Mouse (Mus musculus) myocyte (in vitro differentiated cells): Measurements from ENCODE around the gene Tenm4. TPM values are rescaled to one million over a fixed set of nuclear protein-coding genes. Genes with fewer than 3 reads are reported as not detected.
"Not testable (repeated sequence)": the region's sequence is repeated elsewhere in the genome, so short reads cannot be mapped to it uniquely, and the experiment has no call there.

Experiments
- H3K27me3 ChIP-seq: one replicate; pipeline ENCODE4 v1.6.1; 2011; ENCODE audit not compliant: control insufficient read depth, insufficient read depth, insufficient read length
- H3K36me3 ChIP-seq: one replicate; pipeline ENCODE4 v1.6.1; 2011; ENCODE audit not compliant: control insufficient read depth, insufficient read depth
- H3K4me2 ChIP-seq: one replicate; pipeline ENCODE4 v1.6.1; 2011; ENCODE audit warnings: low read depth, control low read depth
- H3K4me3 ChIP-seq: one replicate; pipeline ENCODE4 v1.5.1; 2011; ENCODE audit warnings: mild to moderate bottlenecking, control low read depth, moderate library complexity
- H3K79me2 ChIP-seq: one replicate; pipeline ENCODE4 v1.6.1; 2011; ENCODE audit not compliant: control insufficient read depth, insufficient read depth
- H3ac ChIP-seq: one replicate; pipeline ENCODE4 v1.6.1; 2011; ENCODE audit not compliant: control insufficient read depth, insufficient read length
- CEBPB ChIP-seq: IDR thresholded peaks from 2 replicates; pipeline ENCODE4 v1.6.1; 2011; ENCODE audit warnings: mild to moderate bottlenecking, moderate library complexity; ENCODE audit not compliant: poor library complexity, insufficient read depth, severe bottlenecking
- E2F4 ChIP-seq: IDR thresholded peaks from one replicate; pipeline ENCODE4 v1.6.1; 2011; ENCODE audit warnings: mild to moderate bottlenecking, control low read depth, moderate library complexity; ENCODE audit not compliant: insufficient read depth
- MAX ChIP-seq: IDR thresholded peaks from one replicate; pipeline ENCODE4 v1.6.1; 2011; ENCODE audit warnings: low read depth, mild to moderate bottlenecking, control low read depth
- MYOD1 ChIP-seq, 3 experiments: IDR thresholded peaks; one replicate each; pipeline ENCODE4 v1.6.1; 2011; ENCODE audit warnings: control low read depth in 2 of 3, low read depth in 2 of 3, mild to moderate bottlenecking in 2 of 3, moderate library complexity in 1 of 3; ENCODE audit not compliant: insufficient read length in 2 of 3, control insufficient read depth in 1 of 3
- MYOG ChIP-seq, 3 experiments: IDR thresholded peaks; one replicate each; pipeline ENCODE4 v1.6.1; 2011; ENCODE audit warnings: control low read depth in 2 of 3, low read depth in 2 of 3, mild to moderate bottlenecking in 2 of 3; ENCODE audit not compliant: insufficient read length in 2 of 3, control insufficient read depth in 1 of 3, insufficient read depth in 1 of 3
- POLR2A ChIP-seq: IDR thresholded peaks from one replicate; pipeline ENCODE4 v1.6.1; 2011; ENCODE audit warnings: low read depth, mild to moderate bottlenecking, control low read depth, moderate library complexity; ENCODE audit not compliant: insufficient read length
- POLR2AphosphoS2 ChIP-seq: IDR thresholded peaks from one replicate; pipeline ENCODE4 v1.6.1; 2011; ENCODE audit warnings: low read depth, control low read depth; ENCODE audit not compliant: insufficient read length
- REST ChIP-seq: IDR thresholded peaks from one replicate; pipeline ENCODE4 v1.6.1; 2011; ENCODE audit warnings: mild to moderate bottlenecking, control low read depth, moderate library complexity; ENCODE audit not compliant: insufficient read depth, insufficient read length
- SRF ChIP-seq: IDR thresholded peaks from one replicate; pipeline ENCODE4 v1.6.1; 2011; ENCODE audit warnings: low read depth; ENCODE audit not compliant: control insufficient read depth, insufficient read length
- TCF12 ChIP-seq: IDR thresholded peaks from one replicate; pipeline ENCODE4 v1.6.1; 2011; ENCODE audit warnings: mild to moderate bottlenecking, control low read depth; ENCODE audit not compliant: poor library complexity, insufficient read depth, severe bottlenecking
- TCF3 ChIP-seq: IDR thresholded peaks from one replicate; pipeline ENCODE4 v1.6.1; 2011; ENCODE audit warnings: low read depth, control low read depth; ENCODE audit not compliant: insufficient read length
- USF1 ChIP-seq: IDR thresholded peaks from one replicate; pipeline ENCODE4 v1.6.1; 2011; ENCODE audit warnings: low read depth, mild to moderate bottlenecking, control low read depth, moderate library complexity
- polyA plus RNA-seq: library from polyadenylated mRNA; unstranded; fragments of >200 nt; fragmentation: generic; extraction: Trizol; gene quantifications from one replicate; pipeline ENCODE4 v1.2.1, GENCODE M21; 2012; ENCODE audit warnings: missing spikeins

Gene Tenm4
- polyA plus RNA-seq, 1 experiment = 10.9 TPM

GRCm38 (mm10) chr7:96943715-96944377 is 772.8 kb downstream of the Tenm4 start:
- Histone ChIP-seq H3K4me3 (no peak overlapping the region), H3ac (no peak overlapping the region), H3K27me3 (no peaks in the 10 kb centered on the region), H3K36me3 (no peaks in the 10 kb centered on the region), H3K79me2 (no peaks in the 10 kb centered on the region), H3K4me2 (no peak overlapping the region)
- no peak for TF ChIP-seq REST
- TF ChIP-seq TCF12 = no peak
- TF ChIP-seq SRF = no peak
- no peak for TF ChIP-seq POLR2AphosphoS2
- no peak for TF ChIP-seq MYOD1 (IDR thresholded peaks at IDR 0.05; ENCODE audit: control insufficient read depth in 1 of 3, insufficient read length in 2 of 3, low read depth in 2 of 3)
- no peak for TF ChIP-seq MAX
- TF ChIP-seq CEBPB = no peak
- TF ChIP-seq MYOG (IDR thresholded peaks at IDR 0.05; ENCODE audit: control insufficient read depth in 1 of 3, insufficient read depth in 1 of 3, insufficient read length in 2 of 3, low read depth in 2 of 3) = no peak
- TF ChIP-seq USF1 = no peak
- TF ChIP-seq E2F4 = no peak

DNA sequence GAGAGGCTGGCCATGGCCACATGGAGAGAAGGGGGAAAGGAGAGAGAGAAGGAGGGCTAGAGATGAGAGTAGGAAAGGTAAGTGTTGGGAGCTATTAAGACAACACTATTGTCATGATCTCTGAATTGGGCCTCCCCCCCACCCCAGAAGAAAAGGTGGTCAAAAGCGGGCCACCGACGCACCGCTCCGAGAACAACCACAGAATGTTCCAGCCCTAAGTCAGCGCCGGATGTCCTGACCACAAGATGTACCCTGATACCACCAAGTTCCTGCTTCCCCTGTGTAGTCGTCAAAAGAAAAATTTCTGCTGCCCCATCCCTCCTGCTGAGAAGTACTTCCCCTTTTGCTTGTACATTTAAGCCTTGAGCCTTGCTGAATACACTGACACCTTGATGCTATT is 775.5 kb downstream of the Tenm4 start:
- H3K79me2 ChIP-seq, H3K27me3 ChIP-seq, H3K4me2 ChIP-seq, H3ac ChIP-seq, H3K36me3 ChIP-seq, H3K4me3 ChIP-seq: not testable (repeated sequence)

DNA sequence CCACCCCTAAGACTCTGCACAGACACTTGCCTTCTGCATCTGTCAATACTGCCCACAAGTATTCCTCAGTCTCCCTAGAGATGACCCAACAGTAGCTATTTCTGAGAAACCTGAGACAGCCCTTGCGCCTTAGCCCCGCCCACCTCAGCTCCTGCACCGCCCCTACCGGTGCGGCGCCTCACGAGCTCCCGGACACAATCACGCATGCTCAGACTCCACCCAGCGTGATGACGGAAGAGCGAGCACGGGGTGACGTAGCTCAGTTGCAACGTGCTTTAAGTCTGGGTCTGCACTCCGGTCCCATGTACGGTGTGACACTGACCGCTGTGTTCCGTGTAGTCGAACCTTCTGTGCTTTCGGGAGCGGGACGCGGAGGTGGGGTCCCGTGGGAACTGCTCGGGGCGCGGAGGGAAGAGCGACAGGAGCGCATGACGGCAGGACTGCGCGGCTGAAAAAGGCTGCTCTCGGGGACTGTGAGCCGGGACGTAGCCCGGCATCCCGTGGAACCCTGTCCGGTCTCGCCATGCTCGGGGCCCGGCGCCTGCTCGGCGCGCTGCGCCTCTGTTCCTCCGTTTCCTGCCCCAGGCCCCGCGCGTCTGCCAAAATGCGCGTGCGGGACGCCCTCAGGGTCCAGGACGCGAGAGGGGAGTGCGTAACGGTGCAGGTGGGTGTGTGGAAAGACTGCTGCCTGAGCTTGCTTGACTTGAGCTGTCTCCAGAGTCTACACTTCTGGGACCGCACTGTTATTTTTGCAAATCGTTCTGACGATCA is 780.4 kb downstream of the Tenm4 start, which contains the start of gene Nars2:
TSS of gene Nars2 (plus strand) at position 225 of the 771 bp plus-strand sequence.
- Histone ChIP-seq H3ac (peak within 1 kb of the TSS; percentile 49), H3K27me3 (no peaks in the 10 kb centered on the region), H3K4me2 (peak within 1 kb of the TSS; percentile 94), H3K79me2 (peaks cover 13% of the 10 kb centered on the region), H3K36me3 (no peaks in the 10 kb centered on the region), H3K4me3 (peak within 1 kb of the TSS; percentile 47)
- TF ChIP-seq REST (peak; percentile 32), POLR2A (peak; percentile 99), MYOD1 (IDR thresholded peaks at IDR 0.05; ENCODE audit: control insufficient read depth in 1 of 3, insufficient read length in 2 of 3, low read depth in 2 of 3) (peak in 1 of 3 experiments; percentile 22), USF1 (no peak), POLR2AphosphoS2 (peak; percentile 99), MYOG (IDR thresholded peaks at IDR 0.05; ENCODE audit: control insufficient read depth in 1 of 3, insufficient read depth in 1 of 3, insufficient read length in 2 of 3, low read depth in 2 of 3) (peak in 1 of 3 experiments; percentile 27), CEBPB (no peak)

DNA sequence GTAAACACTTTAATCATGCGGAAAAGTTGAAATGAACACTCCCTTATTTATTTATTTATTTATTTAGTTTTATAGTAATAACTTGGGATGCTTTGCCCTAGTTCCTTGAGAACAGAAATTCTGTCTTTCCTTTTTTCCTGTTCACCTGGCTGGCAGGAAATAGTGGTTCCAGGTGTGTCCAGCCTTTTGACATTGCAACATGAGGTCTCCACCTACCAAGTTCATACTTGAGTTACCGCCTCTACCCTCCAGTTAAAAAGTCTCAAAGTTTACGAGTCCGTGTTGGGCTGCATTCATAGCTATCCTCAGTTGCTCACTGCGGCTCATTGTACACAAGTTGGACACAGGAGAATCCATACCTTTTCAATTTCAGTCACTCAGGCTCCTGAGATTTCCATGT is 781.0 kb downstream of the Tenm4 start:
- no peak for TF ChIP-seq SRF
- no peak for TF ChIP-seq REST
- TF ChIP-seq MYOG (IDR thresholded peaks at IDR 0.05; ENCODE audit: control insufficient read depth in 1 of 3, insufficient read depth in 1 of 3, insufficient read length in 2 of 3, low read depth in 2 of 3) = no peak
- TF ChIP-seq POLR2A = no peak
- no peak for TF ChIP-seq CEBPB
- no peak for TF ChIP-seq POLR2AphosphoS2
- no peak for TF ChIP-seq TCF3
- no peak for TF ChIP-seq USF1
- no peak for TF ChIP-seq E2F4
- TF ChIP-seq MAX = no peak
- no peak for TF ChIP-seq MYOD1 (IDR thresholded peaks at IDR 0.05; ENCODE audit: control insufficient read depth in 1 of 3, insufficient read length in 2 of 3, low read depth in 2 of 3)
- TF ChIP-seq TCF12 = no peak
- peak overlapping the region; percentile 94 for H3K4me2 ChIP-seq
- peaks cover 13% of the 10 kb centered on the region for H3K79me2 ChIP-seq
- H3K4me3 ChIP-seq = peak overlapping the region; percentile 47
- peak overlapping the region; percentile 49 for H3ac ChIP-seq
- H3K27me3 ChIP-seq = no peaks in the 10 kb centered on the region
- H3K36me3 ChIP-seq = no peaks in the 10 kb centered on the region

DNA sequence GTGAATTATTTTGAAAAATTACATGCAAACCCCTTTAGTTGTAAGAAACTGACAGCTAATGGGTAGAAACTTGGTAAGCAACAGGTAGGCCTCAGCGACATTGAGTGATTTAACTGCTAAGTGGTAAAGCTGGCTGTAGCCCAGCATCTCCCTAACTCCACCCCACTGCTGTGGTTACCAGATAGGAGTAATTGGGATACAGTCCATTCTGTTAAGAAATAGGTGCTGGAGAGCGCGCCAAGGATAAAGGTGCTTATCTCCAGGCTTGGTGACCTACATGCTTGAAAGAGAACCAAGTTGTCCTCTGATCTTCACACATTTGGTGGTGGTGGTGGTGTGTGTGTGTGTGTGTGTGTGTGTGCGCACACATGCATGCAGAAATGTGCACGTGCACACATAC is 788.1 kb downstream of the Tenm4 start:
- H3K36me3 ChIP-seq = peaks cover 5% of the 10 kb centered on the region
- no peak overlapping the region for H3K4me2 ChIP-seq
- no peaks in the 10 kb centered on the region for H3K79me2 ChIP-seq
- TF ChIP-seq MYOG (IDR thresholded peaks at IDR 0.05; ENCODE audit: control insufficient read depth in 1 of 3, insufficient read depth in 1 of 3, insufficient read length in 2 of 3, low read depth in 2 of 3) (no peak), SRF (no peak), POLR2AphosphoS2 (no peak), E2F4 (no peak), CEBPB (no peak), POLR2A (no peak), MAX (no peak), MYOD1 (IDR thresholded peaks at IDR 0.05; ENCODE audit: control insufficient read depth in 1 of 3, insufficient read length in 2 of 3, low read depth in 2 of 3) (no peak), USF1 (no peak), TCF12 (no peak), REST (no peak), TCF3 (no peak)
- H3K4me3 ChIP-seq = no peak overlapping the region
- no peak overlapping the region for H3ac ChIP-seq
- no peaks in the 10 kb centered on the region for H3K27me3 ChIP-seq
